Mouse (Mus musculus): Measurements from ENCODE around the gene Kit.

Kit gene

GRCm38 (mm10) chr5:75589552-75590346 is 15.0 kb downstream of the Kit start:
- no peak for DNase-seq (ENCODE audit: low read depth, low spot score)

- DNase-seq (ENCODE audit: low read depth, low spot score): no peak
Observed at GRCm38 (mm10) chr5:75590961-75591360, 16.2 kb downstream of the Kit start.

GRCm38 (mm10) chr5:75591567-75591966 is 16.9 kb downstream of the Kit start:
- no peak for DNase-seq (ENCODE audit: low read depth, low spot score)

- DNase-seq (ENCODE audit: low read depth, low spot score): no peak
Observed at GRCm38 (mm10) chr5:75595319-75595718, 20.6 kb downstream of the Kit start.

GRCm38 (mm10) chr5:75596211-75596610 is 21.5 kb downstream of the Kit start:
- no peak for DNase-seq (ENCODE audit: low read depth, low spot score)

GRCm38 (mm10) chr5:75597316-75597715 is 22.6 kb downstream of the Kit start:
- no peak for DNase-seq (ENCODE audit: low read depth, low spot score)

GRCm38 (mm10) chr5:75598491-75598890 is 23.8 kb downstream of the Kit start:
- DNase-seq (ENCODE audit: low read depth, low spot score): no peak

- no peak for DNase-seq (ENCODE audit: low read depth, low spot score)
Observed at GRCm38 (mm10) chr5:75599991-75600390, 25.3 kb downstream of the Kit start.

- DNase-seq (ENCODE audit: low read depth, low spot score): no peak
Observed at GRCm38 (mm10) chr5:75604238-75604637, 29.5 kb downstream of the Kit start.

- DNase-seq (ENCODE audit: low read depth, low spot score): no peak
Observed at GRCm38 (mm10) chr5:75606898-75607297, 32.2 kb downstream of the Kit start.

GRCm38 (mm10) chr5:75607971-75608370 is 33.3 kb downstream of the Kit start:
- DNase-seq (ENCODE audit: low read depth, low spot score): no peak

GRCm38 (mm10) chr5:75612380-75612779 is 37.7 kb downstream of the Kit start:
- no peak for DNase-seq (ENCODE audit: low read depth, low spot score)

- DNase-seq (ENCODE audit: low read depth, low spot score): no peak
Observed at GRCm38 (mm10) chr5:75612926-75613325, 38.2 kb downstream of the Kit start.

GRCm38 (mm10) chr5:75615000-75615571 is 40.4 kb downstream of the Kit start:
- DNase-seq (ENCODE audit: low read depth, low spot score): no peak

GRCm38 (mm10) chr5:75615624-75616023 is 40.9 kb downstream of the Kit start:
- no peak for DNase-seq (ENCODE audit: low read depth, low spot score)

GRCm38 (mm10) chr5:75622401-75622800 is 47.7 kb downstream of the Kit start:
- DNase-seq (ENCODE audit: low read depth, low spot score): no peak

- DNase-seq (ENCODE audit: low read depth, low spot score): no peak
Observed at GRCm38 (mm10) chr5:75623007-75623406, 48.3 kb downstream of the Kit start.

- DNase-seq (ENCODE audit: low read depth, low spot score): no peak
Observed at GRCm38 (mm10) chr5:75623520-75623919, 48.8 kb downstream of the Kit start.

GRCm38 (mm10) chr5:75623993-75624706 is 49.4 kb downstream of the Kit start:
- DNase-seq (ENCODE audit: low read depth, low spot score): no peak

GRCm38 (mm10) chr5:75625059-75625458 is 50.3 kb downstream of the Kit start:
- DNase-seq (ENCODE audit: low read depth, low spot score): no peak

- DNase-seq (ENCODE audit: low read depth, low spot score): no peak
Observed at GRCm38 (mm10) chr5:75626284-75626683, 51.6 kb downstream of the Kit start.

- no peak for DNase-seq (ENCODE audit: low read depth, low spot score)
Observed at GRCm38 (mm10) chr5:75626703-75627102, 52.0 kb downstream of the Kit start.

GRCm38 (mm10) chr5:75632257-75632656 is 57.5 kb downstream of the Kit start:
- no peak for DNase-seq (ENCODE audit: low read depth, low spot score)

Measured in brain, embryonic 18.5 days (tissue).